Mouse (Mus musculus) midbrain, embryonic 16.5 days (tissue): ENCODE measurements around the gene Ceacam9. TPM values are rescaled to one million over a fixed set of nuclear protein-coding genes. Genes with fewer than 3 reads are reported as not detected.

ENCODE experiments used
- ATAC-seq: fragments of 200-750 bp; cut with Nextera tagmentation; 2 replicates; pipeline ENCODE4 v1.8.0; 2017; ENCODE audit warnings: moderate TSS enrichment
- H3K27ac ChIP-seq: fragments of 300-500 bp; sonication (generic); 2 replicates; pipeline ENCODE4 v1.5.1; 2014; ENCODE audit warnings: mild to moderate bottlenecking, low read length, mixed read lengths
- H3K27me3 ChIP-seq: fragments of 300-500 bp; sonication (generic); 2 replicates; pipeline ENCODE4 v1.6.1; 2014; ENCODE audit warnings: low read depth, low read length, mixed read lengths; ENCODE audit not compliant: control insufficient read depth, insufficient read depth
- H3K36me3 ChIP-seq: fragments of 300-500 bp; sonication (generic); 2 replicates; pipeline ENCODE4 v1.6.1; 2014; ENCODE audit warnings: mild to moderate bottlenecking, low read length, moderate library complexity, mixed read lengths; ENCODE audit not compliant: control insufficient read depth, insufficient read depth
- H3K4me1 ChIP-seq: fragments of 300-500 bp; sonication (generic); 2 replicates; pipeline ENCODE4 v1.6.1; 2014; ENCODE audit warnings: mild to moderate bottlenecking, low read length, mixed read lengths; ENCODE audit not compliant: control insufficient read depth, insufficient read depth
- H3K4me2 ChIP-seq: fragments of 300-500 bp; sonication (generic); 2 replicates; pipeline ENCODE4 v1.6.1; 2014; ENCODE audit warnings: mild to moderate bottlenecking, low read length, mixed read lengths
- H3K4me3 ChIP-seq: fragments of 300-500 bp; sonication (generic); 2 replicates; pipeline ENCODE4 v1.5.1; 2014; ENCODE audit warnings: low read depth, mild to moderate bottlenecking, low read length, moderate library complexity, mixed read lengths
- H3K9ac ChIP-seq: fragments of 300-500 bp; sonication (generic); 2 replicates; pipeline ENCODE4 v1.6.1; 2014; ENCODE audit warnings: low read depth, low read length, mixed read lengths
- H3K9me3 ChIP-seq: fragments of 300-500 bp; sonication (generic); replicated peaks from 2 replicates; pipeline ENCODE4 v1.6.1; 2014; ENCODE audit warnings: mild to moderate bottlenecking, low read length, mixed read lengths; ENCODE audit not compliant: control insufficient read depth, poor library complexity, severe bottlenecking
- WGBS: fragments of 180-500 bp; shearing (Covaris S2); extraction: QIAGEN DNeasy Blood & Tissue Kit; methylation state at CpG from one replicate; pipeline ENCODE4 v1.1.7; 2014; 5-methylcytosine and 5-hydroxymethylcytosine counted together
- polyA plus RNA-seq: library from polyadenylated mRNA; unstranded; fragments of >200 nt; fragmentation: Nextera tagmentation; extraction: Ambion mirVana; gene quantifications from 2 replicates; pipeline ENCODE4 v1.2.1, GENCODE M21; 2015

The Ceacam9 gene
- polyA plus RNA-seq, 1 experiment from 2014 or later = 0.18 TPM

DNA sequence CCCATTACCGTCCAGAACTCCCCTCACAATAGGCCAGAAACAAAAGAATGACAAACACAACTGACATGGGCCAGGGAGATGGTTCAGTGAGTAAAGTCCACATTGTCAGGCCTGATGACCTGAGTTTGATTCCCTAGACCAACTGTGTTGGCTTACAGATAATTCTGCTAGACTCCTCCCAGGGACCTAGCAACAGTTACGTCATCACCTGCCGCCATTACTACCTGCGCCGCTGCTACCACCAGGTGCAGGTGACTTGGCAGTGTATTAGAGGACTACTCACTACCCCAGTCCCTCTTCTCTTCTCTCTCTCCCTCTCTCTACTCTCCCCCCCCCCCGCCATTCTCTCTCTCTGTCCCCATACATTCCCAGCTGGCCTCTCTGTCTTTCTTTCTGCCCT lies 9.1 kb downstream of the Ceacam9 start:
- H3K4me3 ChIP-seq = no peak overlapping the region
- peaks cover 7% of the 10 kb centered on the region; the same call in 1 of the 2 replicates for H3K4me1 ChIP-seq
- H3K9ac ChIP-seq = no peak overlapping the region
- no peak for ATAC-seq
- no peaks in the 10 kb centered on the region for H3K27me3 ChIP-seq
- no peak overlapping the region for H3K27ac ChIP-seq
- no peak overlapping the region for H3K4me2 ChIP-seq
- H3K36me3 ChIP-seq = no peaks in the 10 kb centered on the region
- H3K9me3 ChIP-seq = no peaks in the 10 kb centered on the region
- 90% methylated on average over 5 of the region's 6 CpGs for WGBS

DNA sequence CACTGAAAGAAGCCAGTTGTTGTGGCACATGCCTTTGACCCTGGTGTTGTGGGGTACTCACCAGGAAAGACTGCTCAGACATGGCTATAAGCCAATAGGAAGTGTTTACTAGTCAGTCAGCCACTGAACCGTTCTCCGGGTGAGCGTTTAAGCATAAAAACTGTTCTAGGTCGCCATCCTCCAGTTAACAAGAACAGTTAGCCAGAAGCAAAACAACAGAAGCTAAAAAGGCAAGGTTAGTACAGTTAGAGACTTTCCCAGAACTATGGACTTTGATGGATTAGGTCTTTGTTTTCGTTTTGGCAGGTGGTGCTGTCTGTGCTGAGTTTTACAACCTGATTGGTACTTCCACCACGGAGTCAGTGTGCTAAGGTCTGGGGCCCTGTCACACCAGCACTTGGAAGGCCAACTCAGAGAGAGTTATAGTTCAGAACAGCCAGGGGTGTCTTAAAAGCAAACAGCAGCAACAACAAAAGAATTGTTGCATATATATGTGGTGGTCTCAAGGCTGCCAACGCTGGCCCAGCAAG lies 10.2 kb downstream of the Ceacam9 start:
- H3K27me3 ChIP-seq = no peaks in the 10 kb centered on the region
- peaks cover 7% of the 10 kb centered on the region; the same call in 1 of the 2 replicates for H3K4me1 ChIP-seq
- WGBS = 77% methylated on average over 7 of the region's 7 CpGs
- H3K9ac ChIP-seq = no peak overlapping the region
- no peak overlapping the region for H3K27ac ChIP-seq
- no peaks in the 10 kb centered on the region for H3K9me3 ChIP-seq
- no peaks in the 10 kb centered on the region for H3K36me3 ChIP-seq
- H3K4me2 ChIP-seq = no peak overlapping the region
- no peak for ATAC-seq
- H3K4me3 ChIP-seq = no peak overlapping the region

DNA sequence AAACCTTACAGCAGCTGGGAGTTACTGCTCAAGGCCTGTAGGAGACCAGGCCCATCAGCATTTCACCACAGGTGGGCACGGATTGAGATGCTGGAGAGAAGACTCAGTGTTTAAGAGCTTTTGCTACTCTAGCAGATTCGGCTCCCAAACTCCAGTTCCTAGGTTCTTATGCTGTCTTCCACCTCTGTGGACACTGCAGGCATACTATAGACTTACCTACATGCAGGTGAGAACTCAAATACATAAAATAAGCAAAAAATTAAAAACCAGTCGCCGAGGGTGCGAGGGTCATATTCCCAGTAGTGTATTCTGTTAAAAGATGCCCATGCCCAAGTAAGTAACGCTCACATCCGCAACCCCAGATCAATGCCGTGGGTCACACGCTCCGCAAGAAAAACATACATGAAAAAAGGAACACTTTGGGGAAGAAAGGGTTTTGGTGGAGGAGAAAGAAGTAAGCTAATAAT lies 15.9 kb downstream of the Ceacam9 start:
- WGBS = 39% methylated on average over 10 of the region's 10 CpGs
- H3K9ac ChIP-seq = peak overlapping the region; percentile 18; the same call in 1 of the 2 replicates
- no peaks in the 10 kb centered on the region for H3K27me3 ChIP-seq
- peak overlapping the region; percentile 54 for H3K4me2 ChIP-seq
- peak overlapping the region; percentile 17; the same call in 1 of the 2 replicates for H3K27ac ChIP-seq
- peaks cover 15% of the 10 kb centered on the region for H3K4me1 ChIP-seq
- no peaks in the 10 kb centered on the region for H3K36me3 ChIP-seq
- peak; percentile 30; the same call in 1 of the 2 replicates for ATAC-seq
- H3K9me3 ChIP-seq = no peaks in the 10 kb centered on the region
- peak overlapping the region; percentile 90 for H3K4me3 ChIP-seq

DNA sequence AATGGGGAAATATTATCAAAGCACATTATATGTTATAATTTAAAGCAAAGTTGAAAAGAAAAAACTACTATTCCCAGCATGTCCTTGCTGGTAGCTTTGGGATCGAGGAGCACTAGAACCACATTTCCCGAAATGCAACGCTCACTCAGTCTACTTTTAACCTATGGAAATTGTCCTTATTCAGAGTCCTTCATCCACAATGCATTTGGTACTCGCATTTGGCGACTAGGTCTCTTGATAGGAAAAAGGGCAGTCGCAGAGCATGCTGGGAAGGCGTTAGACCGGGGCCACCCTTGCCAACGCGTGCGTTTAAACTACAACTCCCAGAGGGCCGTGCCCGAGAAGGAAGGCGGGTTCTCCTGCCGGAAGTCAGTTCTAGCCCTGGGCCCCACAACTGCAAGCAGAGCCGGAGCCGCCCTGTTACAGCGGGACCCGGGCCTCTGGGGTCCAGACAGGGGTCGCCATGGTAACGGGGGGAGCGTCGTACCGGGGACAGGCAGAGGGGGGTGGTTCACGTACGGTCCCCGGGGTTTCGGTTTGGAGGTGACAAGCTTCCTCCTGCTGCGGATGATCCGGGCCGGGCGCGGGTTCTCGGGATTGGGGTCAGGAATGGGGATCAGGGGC lies 16.5 kb downstream of the Ceacam9 start, which contains the start of gene Ap2s1:
Gene Ap2s1 (plus strand): TSS at position 338 of the 624 bp plus-strand sequence.
- under 1% methylated on average over 34 of the region's 34 CpGs for WGBS

DNA sequence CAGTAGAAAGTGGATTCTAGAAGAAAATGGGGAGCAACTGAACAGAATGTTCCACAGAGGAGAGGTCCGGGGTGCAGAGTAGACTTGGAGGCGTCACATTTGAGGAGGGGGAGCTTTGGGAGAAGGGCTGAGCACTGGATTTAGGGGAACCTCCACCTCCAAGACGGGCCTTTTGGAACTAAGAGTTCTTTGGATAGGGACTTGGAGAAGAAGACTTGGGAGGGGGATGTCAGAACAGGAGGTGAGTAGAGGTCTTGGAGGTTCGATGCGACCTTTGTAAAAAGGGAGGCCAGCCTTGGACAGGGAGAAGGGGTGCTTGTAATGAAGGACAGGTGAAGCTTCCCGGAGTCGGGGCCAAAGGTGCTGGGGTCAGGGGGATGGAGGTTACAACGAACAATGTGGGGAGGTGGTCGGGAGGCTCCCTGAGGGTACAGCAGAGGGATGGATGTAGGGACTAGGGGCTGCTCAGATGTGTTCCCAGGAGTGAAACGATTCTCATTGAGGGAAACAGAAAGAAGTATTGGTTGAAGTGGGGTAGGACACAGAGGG lies 17.4 kb downstream of the Ceacam9 start:
- H3K27ac ChIP-seq = no peak overlapping the region
- H3K27me3 ChIP-seq = no peaks in the 10 kb centered on the region
- peak overlapping the region; percentile 93 for H3K4me2 ChIP-seq
- peaks cover 5% of the 10 kb centered on the region for H3K36me3 ChIP-seq
- 57% methylated on average over 10 of the region's 10 CpGs for WGBS
- no peak for ATAC-seq
- H3K4me3 ChIP-seq = peak overlapping the region; percentile 90
- no peaks in the 10 kb centered on the region for H3K9me3 ChIP-seq
- peaks cover 15% of the 10 kb centered on the region for H3K4me1 ChIP-seq
- peak overlapping the region; percentile 94 for H3K9ac ChIP-seq

More for the DNA sequence above, 16.5 kb downstream of the Ceacam9 start, which contains the start of gene Ap2s1:
- H3K4me3 ChIP-seq = peak within 1 kb of the TSS; percentile 90
- peaks cover 15% of the 10 kb centered on the region for H3K4me1 ChIP-seq
- H3K27me3 ChIP-seq = no peaks in the 10 kb centered on the region
- peaks cover 1% of the 10 kb centered on the region for H3K36me3 ChIP-seq
- peak within 1 kb of the TSS; percentile 94 for H3K9ac ChIP-seq
- H3K4me2 ChIP-seq = peak within 1 kb of the TSS; percentile 93
- H3K9me3 ChIP-seq = no peaks in the 10 kb centered on the region
- peak within 1 kb of the TSS; percentile 50 for H3K27ac ChIP-seq
- peak; percentile 97 for ATAC-seq

DNA sequence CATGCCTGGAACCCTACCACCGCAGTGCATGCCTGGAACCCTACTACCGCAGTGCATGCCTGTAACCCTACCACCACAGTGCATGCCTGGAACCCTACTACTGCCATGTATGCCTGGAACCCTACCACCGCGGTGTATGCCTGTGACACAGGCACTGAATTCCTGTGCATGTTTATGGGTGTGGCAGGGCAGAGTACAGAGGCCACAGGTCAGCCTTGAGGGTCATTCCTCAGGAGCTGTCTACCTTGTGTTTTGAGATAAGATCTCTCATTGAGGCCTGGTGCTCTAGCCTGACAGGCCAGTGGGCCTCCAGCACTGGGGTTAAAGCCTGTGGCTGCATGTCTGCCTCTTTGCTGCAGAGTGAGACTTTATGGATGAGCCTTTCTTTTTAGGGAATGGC lies 23.6 kb downstream of the Ceacam9 start:
- Histone ChIP-seq H3K4me3 (no peak overlapping the region), H3K4me1 (no peaks in the 10 kb centered on the region), H3K9me3 (no peaks in the 10 kb centered on the region), H3K27ac (no peak overlapping the region), H3K36me3 (peaks cover 43% of the 10 kb centered on the region), H3K9ac (no peak overlapping the region), H3K27me3 (no peaks in the 10 kb centered on the region), H3K4me2 (no peak overlapping the region)
- no peak for ATAC-seq
- 96% methylated on average over 4 of the region's 4 CpGs for WGBS

DNA sequence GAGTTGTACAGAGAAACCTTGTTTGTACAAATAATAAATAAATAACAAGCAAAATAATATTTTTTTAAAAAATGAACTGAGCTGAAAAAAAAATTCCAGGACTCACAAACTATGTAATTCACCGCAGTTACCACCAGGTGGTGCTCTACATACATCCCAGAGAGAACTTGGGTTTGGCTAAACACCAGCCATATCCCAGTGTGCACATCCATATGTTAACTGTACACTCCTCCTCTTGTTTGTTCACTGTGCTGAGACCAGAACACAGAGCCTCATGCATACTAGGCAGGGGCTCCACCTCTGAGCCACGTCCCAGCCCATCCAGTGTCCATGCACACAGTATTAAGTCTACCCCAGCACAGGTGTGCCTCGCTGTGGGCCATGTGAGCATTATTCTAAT lies 24.4 kb downstream of the Ceacam9 start:
- H3K4me2 ChIP-seq = no peak overlapping the region
- no peak overlapping the region for H3K4me3 ChIP-seq
- H3K27me3 ChIP-seq = no peaks in the 10 kb centered on the region
- 53% methylated on average over 3 of the region's 3 CpGs for WGBS
- H3K9ac ChIP-seq = no peak overlapping the region
- H3K27ac ChIP-seq = no peak overlapping the region
- peak; percentile 65; the same call in 1 of the 2 replicates for ATAC-seq
- H3K36me3 ChIP-seq = peaks cover 43% of the 10 kb centered on the region
- H3K4me1 ChIP-seq = no peaks in the 10 kb centered on the region
- H3K9me3 ChIP-seq = no peaks in the 10 kb centered on the region

DNA sequence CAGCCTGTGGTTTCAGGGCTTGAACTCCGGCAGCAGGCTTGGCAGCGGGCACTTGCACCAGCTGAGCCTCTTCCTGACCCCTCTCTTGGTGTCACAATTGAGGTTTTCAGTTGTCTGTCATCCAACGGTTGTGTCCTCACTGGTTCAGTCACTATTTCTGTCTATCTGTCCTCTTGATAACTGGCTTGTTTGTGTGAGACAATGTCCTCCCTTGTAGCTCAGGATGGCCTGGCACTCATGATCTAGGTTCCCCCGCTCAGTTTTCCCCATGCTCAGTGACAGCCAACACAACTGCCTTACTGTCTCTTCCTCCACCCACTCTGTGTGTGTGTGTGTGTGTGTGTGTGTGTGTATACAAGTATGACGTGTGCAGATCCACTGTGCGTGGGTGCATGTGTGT lies 25.9 kb downstream of the Ceacam9 start:
- WGBS = 93% methylated on average over 6 of the region's 6 CpGs
- Histone ChIP-seq H3K4me1 (no peaks in the 10 kb centered on the region), H3K9me3 (no peaks in the 10 kb centered on the region), H3K4me2 (no peak overlapping the region), H3K36me3 (peaks cover 43% of the 10 kb centered on the region), H3K4me3 (no peak overlapping the region), H3K27ac (no peak overlapping the region), H3K27me3 (no peaks in the 10 kb centered on the region), H3K9ac (no peak overlapping the region)
- ATAC-seq = no peak

DNA sequence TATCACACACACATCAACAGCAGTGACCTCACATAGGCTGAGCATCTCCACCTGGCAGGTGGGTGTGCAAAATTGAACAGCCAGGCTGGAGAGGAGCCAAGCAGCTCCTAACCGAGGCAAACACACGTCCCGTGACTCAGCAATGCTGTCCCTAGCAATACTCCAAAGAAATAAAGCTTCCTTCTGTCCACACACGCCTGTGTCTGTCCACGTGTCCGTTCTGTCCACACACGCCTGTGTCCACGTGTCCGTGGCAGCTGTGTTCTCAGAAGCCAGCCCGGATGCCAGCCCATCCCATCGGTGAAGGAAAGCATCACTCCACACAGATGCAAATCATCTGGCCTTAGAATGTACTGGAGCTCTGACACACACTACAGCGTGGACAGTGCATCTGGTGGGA lies 30.3 kb downstream of the Ceacam9 start:
- no peaks in the 10 kb centered on the region for H3K9me3 ChIP-seq
- no peak overlapping the region for H3K9ac ChIP-seq
- no peak overlapping the region for H3K4me2 ChIP-seq
- 93% methylated on average over 12 of the region's 12 CpGs for WGBS
- no peak for ATAC-seq
- no peak overlapping the region for H3K4me3 ChIP-seq
- peaks cover 25% of the 10 kb centered on the region for H3K36me3 ChIP-seq
- no peaks in the 10 kb centered on the region for H3K27me3 ChIP-seq
- no peaks in the 10 kb centered on the region for H3K4me1 ChIP-seq
- H3K27ac ChIP-seq = no peak overlapping the region
